Mouse (Mus musculus) midbrain, embryonic 13.5 days (tissue): ENCODE measurements at regions not wholly inside any gene's neighbourhood (a gene's known extent, or its start where the extent isn't known, plus 50 kb on each side); places are given as distances from the start of the nearest gene placed in this dataset.
A peak's percentile ranks its signal among the peaks of the same experiment; 100 is the strongest.

Source experiments
- ATAC-seq: fragments of 200-750 bp; cut with Nextera tagmentation; 2 replicates; pipeline ENCODE4 v1.8.0; 2017; ENCODE audit warnings: mild to moderate bottlenecking, moderate TSS enrichment, moderate library complexity
- H3K27ac ChIP-seq: fragments of 300-500 bp; sonication (generic); 2 replicates; pipeline ENCODE4 v1.5.1; 2015; ENCODE audit warnings: inconsistent platforms, mild to moderate bottlenecking, moderate library complexity
- H3K27me3 ChIP-seq: fragments of 300-500 bp; sonication (generic); 2 replicates; pipeline ENCODE4 v1.6.1; 2015; ENCODE audit warnings: mild to moderate bottlenecking, inconsistent platforms
- H3K36me3 ChIP-seq: fragments of 300-500 bp; sonication (generic); 2 replicates; pipeline ENCODE4 v1.6.1; 2015; ENCODE audit warnings: mild to moderate bottlenecking, inconsistent platforms
- H3K4me1 ChIP-seq: fragments of 300-500 bp; sonication (generic); replicated peaks from 2 replicates; pipeline ENCODE4 v1.6.1; 2015; ENCODE audit warnings: inconsistent platforms
- H3K4me2 ChIP-seq: fragments of 300-500 bp; sonication (generic); replicated peaks from 2 replicates; pipeline ENCODE4 v1.6.1; 2015; ENCODE audit warnings: moderate library complexity, mild to moderate bottlenecking, inconsistent platforms
- H3K4me3 ChIP-seq: fragments of 300-500 bp; sonication (generic); replicated peaks from 2 replicates; pipeline ENCODE4 v1.5.1; 2015; ENCODE audit warnings: mild to moderate bottlenecking, inconsistent platforms
- H3K9ac ChIP-seq: fragments of 300-500 bp; sonication (generic); replicated peaks from 2 replicates; pipeline ENCODE4 v1.6.1; 2015; ENCODE audit warnings: mild to moderate bottlenecking, inconsistent platforms
- H3K9me3 ChIP-seq: fragments of 300-500 bp; sonication (generic); 2 replicates; pipeline ENCODE4 v1.6.1; 2016; ENCODE audit warnings: mild to moderate bottlenecking, inconsistent platforms
- WGBS: fragments of 180-500 bp; shearing (Covaris S2); methylation state at CpG from one replicate; pipeline ENCODE4 v1.1.7; 2015; 5-methylcytosine and 5-hydroxymethylcytosine counted together

DNA sequence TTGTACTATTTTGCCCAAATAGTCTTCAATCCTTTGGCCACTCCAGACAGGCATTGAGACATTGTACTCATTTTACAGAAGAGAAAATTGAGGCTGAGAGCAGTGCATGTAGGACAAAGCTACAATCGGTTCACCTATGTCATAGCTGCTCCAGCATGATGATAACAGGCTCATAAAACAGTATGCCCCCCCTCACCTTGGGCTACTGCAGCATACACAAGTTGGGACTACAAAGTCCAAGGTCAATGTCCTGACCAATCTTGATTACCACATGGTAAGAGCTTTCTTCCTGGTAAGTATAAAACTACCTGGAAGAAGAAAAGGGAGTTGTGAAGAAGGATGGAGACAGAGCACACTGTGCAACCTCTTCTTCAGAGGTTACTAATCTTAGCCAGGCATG lies 416.4 kb downstream of the Efnb2 start:
- Histone ChIP-seq H3K4me2 (no peak overlapping the region), H3K4me1 (peaks cover 16% of the 10 kb centered on the region), H3K36me3 (no peaks in the 10 kb centered on the region), H3K9me3 (no peaks in the 10 kb centered on the region), H3K4me3 (no peak overlapping the region), H3K27me3 (no peaks in the 10 kb centered on the region), H3K9ac (no peak overlapping the region), H3K27ac (no peak overlapping the region)
- ATAC-seq, result no peak
- 95% methylated on average over 1 of the region's 1 CpGs for WGBS

DNA sequence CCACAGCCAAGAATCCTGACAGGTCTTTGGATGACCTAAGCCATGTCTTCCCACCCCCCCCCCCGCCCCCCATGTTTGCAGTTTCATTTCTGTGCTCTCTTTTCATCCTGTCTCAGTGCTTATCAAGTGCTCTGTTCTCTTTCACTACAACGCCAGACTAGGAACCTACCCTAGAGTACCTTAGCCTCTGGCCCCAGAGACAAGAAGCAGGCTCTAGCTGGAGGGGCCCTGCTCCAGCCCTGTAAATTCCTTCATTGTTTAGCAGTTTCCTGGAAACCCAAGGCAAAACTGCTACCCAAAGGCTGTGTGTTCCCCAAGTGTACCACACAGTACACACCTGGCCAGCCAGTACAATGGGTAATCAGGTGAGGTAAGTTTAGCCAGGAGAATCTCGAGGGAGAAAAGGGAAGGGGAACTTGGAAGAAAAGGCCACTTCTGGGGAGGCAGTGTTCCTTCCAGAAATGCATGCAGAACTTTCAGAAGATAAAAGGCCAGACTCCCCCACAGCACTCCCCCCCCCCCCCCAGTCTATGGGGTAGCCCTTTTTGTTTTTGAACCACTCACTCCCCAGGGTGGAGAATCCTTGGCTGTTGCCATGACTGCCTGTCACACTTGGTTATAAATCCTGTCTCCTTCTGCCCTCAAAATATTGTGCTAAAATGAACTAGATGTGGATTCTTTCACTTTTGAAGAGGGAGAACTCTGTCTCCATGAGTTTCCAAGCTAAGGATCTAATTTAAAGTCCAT lies 419.1 kb downstream of the Efnb2 start:
- Histone ChIP-seq H3K36me3 (no peaks in the 10 kb centered on the region), H3K9ac (no peak overlapping the region), H3K4me2 (no peak overlapping the region), H3K4me1 (peaks cover 16% of the 10 kb centered on the region), H3K9me3 (no peaks in the 10 kb centered on the region), H3K27ac (no peak overlapping the region), H3K27me3 (no peaks in the 10 kb centered on the region), H3K4me3 (no peak overlapping the region)
- ATAC-seq, result peak; percentile 62; the same call in 1 of the 2 replicates
- 12% methylated on average over 3 of the region's 3 CpGs for WGBS

DNA sequence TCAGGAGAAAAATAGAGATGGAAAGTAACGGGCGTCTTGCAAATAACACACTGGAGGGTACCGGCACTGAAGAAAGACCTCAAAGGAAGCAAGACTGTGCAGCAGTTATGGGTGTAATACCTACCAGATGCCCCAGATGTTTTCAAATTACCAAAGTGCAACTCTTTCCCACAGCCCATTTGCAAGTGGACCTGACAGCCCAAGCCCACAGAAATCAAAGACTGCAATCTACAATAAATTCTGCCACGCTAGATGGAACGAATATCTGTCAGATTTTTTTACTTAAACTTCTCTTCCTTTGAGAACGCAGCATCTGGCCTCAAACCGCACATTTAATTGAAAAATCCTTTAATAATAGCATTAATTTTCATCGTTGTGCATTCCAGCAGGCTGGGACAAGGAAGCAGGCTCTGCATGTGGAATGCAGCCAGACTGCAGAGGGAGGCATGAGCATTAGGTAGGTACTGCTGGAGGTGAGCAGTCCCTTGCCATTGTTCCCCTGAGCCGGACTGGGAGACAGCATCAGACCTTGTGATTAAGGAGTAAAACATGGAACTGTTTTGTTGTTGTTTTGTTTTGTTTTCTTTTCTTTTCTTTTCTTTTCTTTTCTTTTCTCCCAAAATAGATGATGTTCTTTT lies 419.9 kb downstream of the Efnb2 start:
- Histone ChIP-seq H3K9me3 (no peaks in the 10 kb centered on the region), H3K36me3 (no peaks in the 10 kb centered on the region), H3K4me3 (no peak overlapping the region), H3K27ac (no peak overlapping the region), H3K4me1 (peaks cover 16% of the 10 kb centered on the region), H3K9ac (no peak overlapping the region), H3K4me2 (no peak overlapping the region), H3K27me3 (no peaks in the 10 kb centered on the region)
- 64% methylated on average over 9 of the region's 9 CpGs for WGBS
- ATAC-seq, result no peak

DNA sequence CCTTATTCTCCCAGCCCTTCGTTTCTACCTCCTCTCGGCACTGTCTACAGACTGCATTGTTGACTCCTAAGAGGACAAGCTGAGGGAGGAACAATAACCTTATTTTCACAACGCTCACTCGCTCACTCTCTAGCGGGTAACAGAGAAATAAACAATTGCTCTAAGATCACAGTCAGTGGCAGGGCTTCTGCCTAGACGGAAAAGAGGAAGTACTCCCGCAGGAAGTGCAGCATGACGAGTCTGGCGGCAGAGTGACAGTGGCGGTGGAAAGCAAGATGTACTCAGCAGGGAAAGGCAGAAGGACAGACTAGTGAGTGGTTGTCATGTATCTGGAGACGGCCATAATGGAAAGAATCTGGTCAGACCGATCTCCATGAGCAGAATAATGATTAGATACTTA lies 421.6 kb downstream of the Efnb2 start:
- Histone ChIP-seq H3K4me1 (peaks cover 16% of the 10 kb centered on the region), H3K36me3 (no peaks in the 10 kb centered on the region), H3K27me3 (no peaks in the 10 kb centered on the region), H3K4me2 (no peak overlapping the region), H3K9me3 (no peaks in the 10 kb centered on the region), H3K4me3 (no peak overlapping the region), H3K9ac (no peak overlapping the region), H3K27ac (no peak overlapping the region)
- peak; percentile 37; the same call in 1 of the 2 replicates for ATAC-seq
- 74% methylated on average over 12 of the region's 12 CpGs for WGBS

DNA sequence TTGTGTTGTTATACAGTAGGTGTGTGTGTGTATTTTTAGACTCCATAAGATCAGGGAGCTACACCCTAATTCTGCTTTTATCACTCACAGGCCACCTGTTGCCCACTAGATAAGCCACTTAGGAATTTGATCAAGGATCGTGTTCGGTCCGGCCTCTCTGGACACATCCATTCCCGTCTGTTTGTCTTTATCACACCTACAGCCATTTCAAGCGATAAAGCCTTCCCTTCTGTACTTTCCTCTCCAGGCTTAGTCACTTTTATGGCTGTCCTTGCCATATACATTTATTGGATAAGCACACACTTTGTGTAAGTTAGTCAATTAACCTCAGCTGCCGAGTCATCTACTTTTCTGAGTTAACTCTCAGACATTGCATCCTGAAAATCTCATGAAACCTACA lies 423.0 kb downstream of the Efnb2 start:
- Histone ChIP-seq H3K27ac (no peak overlapping the region), H3K4me2 (no peak overlapping the region), H3K9ac (no peak overlapping the region), H3K9me3 (no peaks in the 10 kb centered on the region), H3K4me1 (peaks cover 16% of the 10 kb centered on the region), H3K36me3 (no peaks in the 10 kb centered on the region), H3K27me3 (no peaks in the 10 kb centered on the region), H3K4me3 (no peak overlapping the region)
- ATAC-seq, result no peak
- 95% methylated on average over 6 of the region's 6 CpGs for WGBS

DNA sequence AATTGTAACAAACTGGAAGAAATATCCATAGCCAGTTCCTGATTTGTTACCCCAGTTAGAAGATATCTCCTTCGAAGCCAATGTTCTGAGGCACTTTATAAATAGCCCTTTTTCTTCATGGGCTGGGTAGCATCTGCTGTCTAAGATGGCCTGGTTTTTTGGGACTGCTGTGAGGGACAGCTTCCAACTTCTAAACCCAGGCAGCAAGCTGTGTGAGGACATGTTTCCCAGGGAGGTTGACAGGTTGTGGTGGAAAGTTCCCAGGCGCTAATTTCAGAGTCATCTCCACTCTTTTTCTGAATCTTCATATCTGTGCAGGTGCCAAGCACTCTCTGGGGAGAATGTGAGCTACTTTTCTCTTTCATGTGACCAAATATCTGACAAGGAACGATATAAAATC lies 427.4 kb downstream of the Efnb2 start:
- Histone ChIP-seq H3K9ac (no peak overlapping the region), H3K27ac (no peak overlapping the region), H3K36me3 (no peaks in the 10 kb centered on the region), H3K4me2 (no peak overlapping the region), H3K4me1 (peaks cover 12% of the 10 kb centered on the region), H3K4me3 (no peak overlapping the region), H3K27me3 (peaks cover 11% of the 10 kb centered on the region; the same call in 1 of the 2 replicates), H3K9me3 (no peaks in the 10 kb centered on the region)
- WGBS, result 96% methylated on average over 3 of the region's 3 CpGs
- no peak for ATAC-seq

DNA sequence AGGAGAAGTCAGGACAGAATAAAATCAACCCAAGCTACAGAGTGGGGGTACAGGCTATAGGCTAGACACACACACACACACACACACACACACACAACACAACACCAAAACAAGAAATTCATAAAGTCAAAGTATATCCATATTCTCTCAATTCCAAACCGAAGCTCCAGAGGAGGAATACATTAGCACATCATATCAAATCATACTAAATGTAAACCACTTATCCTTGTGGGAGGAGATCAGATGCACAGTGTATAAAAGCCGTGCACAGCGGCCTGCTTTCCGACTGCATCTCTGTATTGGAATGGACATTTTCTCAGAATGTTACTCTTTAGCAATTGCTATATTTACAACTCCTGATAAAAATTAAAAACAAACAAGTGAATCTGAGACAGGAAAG lies 427.9 kb downstream of the Efnb2 start:
- no peak overlapping the region for H3K4me2 ChIP-seq
- 95% methylated on average over 4 of the region's 4 CpGs for WGBS

DNA sequence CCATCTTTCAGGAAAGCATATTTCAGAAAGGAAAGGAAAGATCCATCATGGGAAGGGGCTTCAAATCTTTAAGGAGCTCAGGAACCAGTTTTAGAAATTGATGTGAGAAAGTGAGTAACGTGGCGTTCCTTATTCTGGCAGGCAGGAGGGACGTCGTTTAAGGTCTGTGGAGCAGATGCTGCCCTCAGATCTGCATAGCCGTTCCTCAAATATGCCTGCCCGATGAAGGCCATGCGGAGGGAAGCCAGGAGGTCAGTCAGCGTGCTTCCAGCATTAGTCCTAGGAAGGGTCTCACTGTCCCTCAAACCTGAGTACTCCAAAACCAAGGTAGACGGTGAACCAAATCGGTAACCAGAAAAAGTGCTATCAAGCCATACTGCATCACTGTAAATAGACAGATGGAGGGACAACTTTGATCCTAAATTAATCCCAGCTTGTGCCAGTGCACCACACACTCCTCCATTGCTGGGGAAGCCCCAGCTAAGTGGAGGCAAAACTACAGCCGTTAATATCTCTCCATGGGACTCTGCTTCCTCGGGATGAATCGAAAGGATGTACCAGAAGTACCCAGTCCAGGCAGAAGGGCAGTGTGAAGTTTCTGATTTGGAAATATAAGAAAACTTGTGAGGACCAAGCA lies 428.9 kb downstream of the Efnb2 start:
- Histone ChIP-seq H3K4me1 (peaks cover 12% of the 10 kb centered on the region), H3K27ac (no peak overlapping the region), H3K9ac (no peak overlapping the region), H3K9me3 (no peaks in the 10 kb centered on the region), H3K4me3 (no peak overlapping the region), H3K27me3 (peaks cover 11% of the 10 kb centered on the region; the same call in 1 of the 2 replicates), H3K36me3 (no peaks in the 10 kb centered on the region), H3K4me2 (no peak overlapping the region)
- no peak for ATAC-seq
- WGBS, result 73% methylated on average over 13 of the region's 13 CpGs

More for the DNA sequence above, 427.9 kb downstream of the Efnb2 start:
- Histone ChIP-seq H3K27ac (no peak overlapping the region), H3K4me3 (no peak overlapping the region), H3K9me3 (no peaks in the 10 kb centered on the region), H3K27me3 (peaks cover 11% of the 10 kb centered on the region; the same call in 1 of the 2 replicates), H3K9ac (no peak overlapping the region), H3K36me3 (no peaks in the 10 kb centered on the region), H3K4me1 (peaks cover 12% of the 10 kb centered on the region)
- ATAC-seq, result no peak

DNA sequence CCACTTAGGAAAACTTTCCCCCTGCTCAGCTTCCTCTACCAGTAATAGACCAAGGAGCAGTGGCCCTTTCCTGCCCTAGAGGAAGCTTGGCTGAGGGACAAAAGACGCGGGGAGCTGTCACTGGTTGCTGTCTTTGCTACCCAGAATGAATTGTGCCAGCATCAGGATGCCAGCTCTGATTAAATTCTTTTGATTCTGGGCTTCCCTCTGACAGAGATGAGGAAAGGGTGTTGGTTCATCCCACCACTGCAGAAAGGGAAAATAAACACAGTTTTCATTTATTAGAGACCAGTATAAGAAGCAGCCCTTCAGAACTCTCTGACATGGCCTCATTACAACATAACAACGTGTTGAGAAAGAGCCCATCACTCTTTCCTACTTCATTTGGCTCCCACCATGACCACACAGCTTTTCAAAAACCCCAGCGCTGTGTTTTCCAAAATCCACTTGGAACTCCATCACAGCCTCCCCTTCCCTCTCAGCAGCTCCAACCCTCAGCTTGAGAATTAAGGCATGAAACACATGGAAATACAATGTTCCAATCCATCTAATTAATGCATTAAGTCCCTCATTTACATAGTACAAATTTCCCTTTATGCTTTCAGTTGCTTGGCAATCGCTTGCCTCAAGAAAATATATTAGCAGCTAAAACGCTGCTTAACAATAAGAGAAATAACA lies 429.6 kb downstream of the Efnb2 start:
- Histone ChIP-seq H3K4me2 (no peak overlapping the region), H3K27ac (no peak overlapping the region), H3K36me3 (no peaks in the 10 kb centered on the region), H3K4me1 (peaks cover 12% of the 10 kb centered on the region), H3K4me3 (no peak overlapping the region), H3K27me3 (peaks cover 14% of the 10 kb centered on the region), H3K9ac (no peak overlapping the region), H3K9me3 (no peaks in the 10 kb centered on the region)
- WGBS, result 62% methylated on average over 6 of the region's 6 CpGs
- peak; percentile 30; the same call in 1 of the 2 replicates for ATAC-seq

DNA sequence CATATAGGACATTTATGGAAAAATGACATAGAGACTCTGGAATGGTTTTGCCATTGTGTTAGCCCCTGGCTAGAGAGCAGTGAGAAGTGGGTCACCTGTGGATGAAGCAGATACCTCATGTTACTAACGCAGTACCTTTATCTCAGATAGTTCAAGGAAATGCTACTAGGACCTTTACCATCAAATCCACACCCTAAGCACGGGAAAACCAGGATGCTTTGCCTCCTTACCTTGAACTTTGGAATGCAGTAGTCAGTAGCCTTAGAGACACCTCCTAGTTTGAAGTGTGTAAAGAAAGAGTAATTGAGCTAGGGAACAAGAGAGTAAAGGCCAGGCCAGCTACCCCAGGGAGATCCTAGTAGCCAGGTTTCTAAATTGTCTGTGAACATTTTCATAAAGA lies 435.0 kb downstream of the Efnb2 start:
- Histone ChIP-seq H3K4me2 (no peak overlapping the region), H3K27ac (no peak overlapping the region), H3K9ac (no peak overlapping the region), H3K4me3 (no peak overlapping the region), H3K27me3 (peaks cover 34% of the 10 kb centered on the region), H3K36me3 (no peaks in the 10 kb centered on the region), H3K4me1 (no peaks in the 10 kb centered on the region), H3K9me3 (no peaks in the 10 kb centered on the region)
- 79% methylated on average over 2 of the region's 2 CpGs for WGBS
- ATAC-seq, result no peak

DNA sequence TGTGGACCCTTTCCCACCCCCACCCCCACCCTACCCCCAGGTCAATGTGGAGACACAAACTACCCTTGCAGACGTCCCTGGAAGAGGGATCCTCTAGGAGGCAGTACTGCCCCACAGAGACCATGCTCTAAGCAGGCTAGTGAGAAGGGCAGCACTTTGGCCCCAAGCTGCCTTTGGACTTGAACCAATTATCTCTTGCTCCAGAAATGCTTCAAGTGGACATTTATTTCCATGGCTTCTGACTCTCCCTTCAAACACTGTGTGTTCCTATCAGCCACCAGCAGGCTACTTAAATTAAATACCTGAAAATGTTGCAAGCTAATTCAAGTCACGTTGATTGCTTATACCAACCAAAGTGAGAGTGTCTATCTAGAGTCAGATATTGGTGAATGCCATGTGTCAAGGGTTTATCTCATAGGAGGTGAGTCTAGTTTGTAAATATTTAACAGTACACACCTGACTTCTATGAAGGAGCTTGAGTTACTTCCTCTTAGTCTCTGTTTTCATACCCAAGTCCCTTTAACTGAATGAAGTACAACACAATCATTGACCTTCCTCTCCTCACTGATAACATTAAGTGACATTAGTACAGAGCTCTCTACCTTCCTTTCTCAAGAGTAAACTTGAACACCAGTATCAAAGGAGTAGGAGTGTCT lies 435.7 kb downstream of the Efnb2 start:
- H3K27me3 ChIP-seq, result peaks cover 30% of the 10 kb centered on the region
- H3K36me3 ChIP-seq, result no peaks in the 10 kb centered on the region
- H3K4me2 ChIP-seq, result no peak overlapping the region
- no peak overlapping the region for H3K4me3 ChIP-seq
- no peak for ATAC-seq
- H3K9me3 ChIP-seq, result no peaks in the 10 kb centered on the region
- H3K9ac ChIP-seq, result no peak overlapping the region
- WGBS, result 60% methylated on average over 2 of the region's 2 CpGs
- 0 out of 2 replicates have a peak, but pooled peaks cover 4% of the 10 kb centered on the region for H3K4me1 ChIP-seq
- H3K27ac ChIP-seq, result no peak overlapping the region
